Mouse (Mus musculus): ENCODE results near the gene Ahcyl1.

DNA sequence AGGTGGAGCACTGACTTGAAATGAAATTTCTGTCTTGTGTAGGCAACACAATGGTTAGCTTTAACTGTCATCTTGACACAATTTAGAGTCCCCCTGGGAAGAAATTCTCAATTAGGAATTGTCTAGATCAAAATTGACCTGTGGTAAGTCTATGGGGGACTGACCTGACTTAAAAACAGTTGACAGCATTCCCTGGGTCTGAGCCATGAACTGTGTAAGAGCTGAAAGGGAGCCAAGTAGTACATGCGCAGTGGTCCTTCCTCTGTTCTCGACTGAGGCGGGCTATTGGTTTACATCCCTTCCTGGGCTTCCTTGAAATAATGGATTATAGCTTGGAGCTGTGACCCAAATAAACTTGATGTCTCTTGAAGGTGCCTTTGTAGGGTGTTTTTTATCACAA is 49.4 kb downstream of the Ahcyl1 start:
- TF ChIP-seq POLR2A (IDR thresholded peaks at IDR 0.05; ENCODE audit: borderline replicate concordance, control insufficient read depth, low read depth, low read length) (no peak), CTCF (IDR thresholded peaks at IDR 0.05; ENCODE audit: control insufficient read depth, insufficient read depth, low read length) (no peak)
